Comparison of ENCODE assay signal across 13 mouse cellular contexts in genomic region chr7:100309216-100309615, GRCm38 (mm10). TPM values are rescaled to one million over a fixed set of nuclear protein-coding genes. Genes with fewer than 3 reads are reported as not detected.
A peak's percentile ranks its signal among the peaks of the same experiment; 100 is the strongest.
DNase-seq lines count a peak whose midpoint lies in the region; ATAC-seq and TF ChIP-seq lines count a peak whose summit lies in the region.
"Had no signal": no experiment of that assay in that cellular context is flagged by ENCODE, and none has a peak within 500 bp of the region (broad histone marks: within the 10 kb centered on the region; RNA-seq: fewer than 3 reads in every experiment).

No protein-coding gene starts in this region.

- H3K4me3 ChIP-seq in heart, embryonic 12.5 days = no peak overlapping the region
- no peak overlapping the region for H3K4me3 ChIP-seq in embryonic facial prominence, embryonic 14.5 days (ENCODE audit: low read depth, low read length)
- H3K4me3 ChIP-seq in hindbrain, postnatal 0 days (ENCODE audit: low read length) = no peak overlapping the region
- no peak overlapping the region for H3K4me3 ChIP-seq in kidney, embryonic 16.5 days (ENCODE audit: low read length)
- H3K4me3 ChIP-seq: megakaryocyte, embryonic 14.5 days had no signal

- H3K4me2 ChIP-seq in heart, embryonic 12.5 days = no peak overlapping the region
- no peak overlapping the region for H3K4me2 ChIP-seq in embryonic facial prominence, embryonic 14.5 days (ENCODE audit: low read depth, low read length)
- no peak overlapping the region for H3K4me2 ChIP-seq in hindbrain, postnatal 0 days (ENCODE audit: low read depth, low read length)
- no peak overlapping the region for H3K4me2 ChIP-seq in kidney, embryonic 16.5 days (replicated peaks; ENCODE audit: low read depth, low read length)

- no peaks in the 10 kb centered on the region for H3K9me3 ChIP-seq in heart, embryonic 12.5 days (replicated peaks)
- no peaks in the 10 kb centered on the region for H3K9me3 ChIP-seq in embryonic facial prominence, embryonic 14.5 days (ENCODE audit: control insufficient read depth, low read length)
- no peaks in the 10 kb centered on the region for H3K9me3 ChIP-seq in hindbrain, postnatal 0 days (ENCODE audit: low read length)
- no peaks in the 10 kb centered on the region for H3K9me3 ChIP-seq in kidney, embryonic 16.5 days (ENCODE audit: low read length)
- H3K9me3 ChIP-seq: megakaryocyte, embryonic 14.5 days had no signal

- 25% methylated on average over 1 of the region's 1 CpGs for WGBS in heart, embryonic 12.5 days
- WGBS in embryonic facial prominence, embryonic 14.5 days = 24% methylated on average over 1 of the region's 1 CpGs
- WGBS in hindbrain, postnatal 0 days = 18% methylated on average over 1 of the region's 1 CpGs
- 78% methylated on average over 1 of the region's 1 CpGs for WGBS in kidney, embryonic 16.5 days

- no peaks in the 10 kb centered on the region for H3K27me3 ChIP-seq in heart, embryonic 12.5 days (replicated peaks)
- H3K27me3 ChIP-seq in embryonic facial prominence, embryonic 14.5 days (replicated peaks; ENCODE audit: control insufficient read depth, insufficient read depth, low read length) = no peaks in the 10 kb centered on the region
- no peaks in the 10 kb centered on the region for H3K27me3 ChIP-seq in hindbrain, postnatal 0 days (ENCODE audit: insufficient read depth, low read length)
- H3K27me3 ChIP-seq in kidney, embryonic 16.5 days (ENCODE audit: insufficient read depth, low read length) = no peaks in the 10 kb centered on the region

- peak overlapping the region; percentile 73 for H3K27ac ChIP-seq in heart, embryonic 12.5 days (ENCODE audit: poor library complexity, severe bottlenecking)
- H3K27ac ChIP-seq in embryonic facial prominence, embryonic 14.5 days (replicated peaks; ENCODE audit: low read depth, low read length) = peak overlapping the region; percentile 76
- H3K27ac ChIP-seq in hindbrain, postnatal 0 days = peak overlapping the region; percentile 74
- no peak overlapping the region for H3K27ac ChIP-seq in kidney, embryonic 16.5 days (ENCODE audit: low read length)

- TF ChIP-seq CTCF in hindbrain, postnatal 0 days (IDR thresholded peaks at IDR 0.05; ENCODE audit: low read depth) = no peak

- H3K36me3 ChIP-seq in heart, embryonic 12.5 days = no peaks in the 10 kb centered on the region
- H3K36me3 ChIP-seq in embryonic facial prominence, embryonic 14.5 days (ENCODE audit: control insufficient read depth, insufficient read depth, low read length) = peaks cover 15% of the 10 kb centered on the region; the same call in 1 of the 2 replicates
- H3K36me3 ChIP-seq in hindbrain, postnatal 0 days (ENCODE audit: insufficient read depth, low read length) = no peaks in the 10 kb centered on the region
- H3K36me3 ChIP-seq in kidney, embryonic 16.5 days (ENCODE audit: insufficient read depth, low read length) = no peaks in the 10 kb centered on the region

- H3K4me1 ChIP-seq in heart, embryonic 12.5 days (replicated peaks) = peaks cover 27% of the 10 kb centered on the region
- H3K4me1 ChIP-seq in embryonic facial prominence, embryonic 14.5 days (ENCODE audit: control insufficient read depth, insufficient read depth, low read length) = 0 out of 2 replicates have a peak, but pooled peaks cover 17% of the 10 kb centered on the region
- H3K4me1 ChIP-seq in hindbrain, postnatal 0 days (ENCODE audit: insufficient read depth, low read length) = peaks cover 25% of the 10 kb centered on the region
- no peaks in the 10 kb centered on the region for H3K4me1 ChIP-seq in kidney, embryonic 16.5 days (ENCODE audit: insufficient read depth, low read length)

- intact Hi-C loops in heart, postnatal 25 days (cut with DNase I) = no loop called here

- ATAC-seq in heart, embryonic 12.5 days (ENCODE audit: insufficient number of reproducible peaks, low FRiP score) = no peak
- ATAC-seq in embryonic facial prominence, embryonic 14.5 days (ENCODE audit: low read depth) = peak; percentile 57; the same call in 1 of the 2 replicates
- peak; percentile 49 for ATAC-seq in hindbrain, postnatal 0 days
- no peak for ATAC-seq in kidney, embryonic 16.5 days (ENCODE audit: low FRiP score, low TSS enrichment)
- ATAC-seq: CD4-positive, CD25-positive, alpha-beta regulatory T cell, adult 4 months had no signal

- no peak for DNase-seq in heart, postnatal 25 days (ENCODE audit: low spot score)
- peak; percentile 43 for DNase-seq in 3134 (ENCODE audit: extremely low read depth, insufficient read length, low spot score)
- DNase-seq in embryonic facial prominence, embryonic 14.5 days (ENCODE audit: low spot score) = peak; percentile 77
- peak; percentile 60 for DNase-seq in hindbrain, postnatal 0 days (ENCODE audit: low spot score)
- no peak for DNase-seq in ovary, postnatal 36 days (ENCODE audit: low spot score)
- no peak for DNase-seq in spleen, adult 18-20 months
- DNase-seq: cerebellum, adult 11 months; layer of hippocampus, adult 9-11 months had no signal

- 0 out of 2 replicates have a peak overlapping the region, but pooled peaks have one; percentile 9 for H3K9ac ChIP-seq in heart, embryonic 12.5 days
- no peak overlapping the region for H3K9ac ChIP-seq in embryonic facial prominence, embryonic 14.5 days (ENCODE audit: low read depth, low read length)
- H3K9ac ChIP-seq in hindbrain, postnatal 0 days (replicated peaks; ENCODE audit: low read length) = no peak overlapping the region
- H3K9ac ChIP-seq in kidney, embryonic 16.5 days (replicated peaks; ENCODE audit: low read length) = no peak overlapping the region

RNA-seq across cellular contexts. Expression of gene P4ha3, which starts 23.9 kb away (rescaled TPM):
- polyA plus RNA-seq in heart, embryonic 12.5 days (2016; fragmentation: Nextera tagmentation; extraction: Ambion mirVana) = 13.8 and 15.4 TPM in 2 replicates
- under 1 TPM; 0.45 to 0.73 TPM for total RNA-seq in heart, postnatal 25 days (2021)
- 24.5 and 26.0 TPM in 2 replicates for polyA plus RNA-seq in embryonic facial prominence, embryonic 14.5 days (2014; fragmentation: Nextera tagmentation; extraction: Ambion mirVana)
- 9.3 and 15.2 TPM in 2 replicates for total RNA-seq in hindbrain, postnatal 0 days (2014; rRNA removed)
- polyA plus RNA-seq in hindbrain, postnatal 0 days (2015; fragmentation: Nextera tagmentation; extraction: Ambion mirVana) = 2.5 and 2.9 TPM in 2 replicates
- polyA plus RNA-seq in kidney, embryonic 16.5 days (2015; fragmentation: Nextera tagmentation; extraction: Ambion mirVana) = 7.2 and 9.3 TPM in 2 replicates
- total RNA-seq: hematopoietic stem cell, adult 5-6 weeks had no signal
- polyA plus RNA-seq: CD4-positive, CD25-positive, alpha-beta regulatory T cell, adult 4 months had no signal

Comparison
In these comparisons a context has a peak if more than half of its experiments do, and no peak if none do; other contexts are left out.
1. ATAC-seq: peak in embryonic facial prominence, embryonic 14.5 days (single experiment) and hindbrain, postnatal 0 days (single experiment); none in heart, embryonic 12.5 days (single experiment) and kidney, embryonic 16.5 days (single experiment).
2. DNase-seq: peak in 3134 (single experiment), embryonic facial prominence, embryonic 14.5 days (single experiment) and hindbrain, postnatal 0 days (single experiment); none in heart, postnatal 25 days (single experiment), ovary, postnatal 36 days (single experiment) and spleen, adult 18-20 months (0 of 2).